Mouse (Mus musculus): ENCODE data around the gene Gsto1.

- no peak for TF ChIP-seq MAZ (IDR thresholded peaks at IDR 0.05; ENCODE audit: low read depth, low read length)
- TF ChIP-seq GATA1 (IDR thresholded peaks at IDR 0.05; ENCODE audit: low read depth, low read length) = no peak
- no peak for TF ChIP-seq CTCF (IDR thresholded peaks at IDR 0.05 in 2 of 3, conservative IDR thresholded peaks at IDR 0.05 in 1 of 3; ENCODE audit: control insufficient read depth in 1 of 3, insufficient read depth in 1 of 3, low read depth in 2 of 3, low read length in 3 of 3, poor library complexity in 1 of 3, severe bottlenecking in 1 of 3)
- TF ChIP-seq E2F4 (IDR thresholded peaks at IDR 0.05; ENCODE audit: borderline replicate concordance, low read depth, low read length) = no peak
- no peak for TF ChIP-seq MYB (IDR thresholded peaks at IDR 0.05; ENCODE audit: low read depth, low read length)
- no peak for TF ChIP-seq EP300 (IDR thresholded peaks at IDR 0.05; ENCODE audit: low read depth in 1 of 2, low read length in 2 of 2)
- no peak for TF ChIP-seq POLR2AphosphoS2 (IDR thresholded peaks at IDR 0.05; ENCODE audit: low read length)
- no peak for TF ChIP-seq ZKSCAN1 (IDR thresholded peaks at IDR 0.05; ENCODE audit: low read depth, low read length)
- TF ChIP-seq TCF12 (IDR thresholded peaks at IDR 0.05; ENCODE audit: low read depth, low read length) = no peak
Observed at GRCm38 (mm10) chr19:47859180-47859579, 4.4 kb downstream of the Gsto1 start.
